Mouse (Mus musculus): ENCODE data around the gene Rpf1.

GRCm38 (mm10) chr3:146520226-146520797 lies 917 bp downstream of the Rpf1 start:
- TF ChIP-seq CTCF (IDR thresholded peaks at IDR 0.05; ENCODE audit: low read depth, low read length) (no peak), EP300 (IDR thresholded peaks at IDR 0.05; ENCODE audit: insufficient read depth, low read depth, low read length) (no peak)

Measured in ES-Bruce4 (cell line).